32 mouse cellular contexts compared by ENCODE assay signal in the genomic region with DNA sequence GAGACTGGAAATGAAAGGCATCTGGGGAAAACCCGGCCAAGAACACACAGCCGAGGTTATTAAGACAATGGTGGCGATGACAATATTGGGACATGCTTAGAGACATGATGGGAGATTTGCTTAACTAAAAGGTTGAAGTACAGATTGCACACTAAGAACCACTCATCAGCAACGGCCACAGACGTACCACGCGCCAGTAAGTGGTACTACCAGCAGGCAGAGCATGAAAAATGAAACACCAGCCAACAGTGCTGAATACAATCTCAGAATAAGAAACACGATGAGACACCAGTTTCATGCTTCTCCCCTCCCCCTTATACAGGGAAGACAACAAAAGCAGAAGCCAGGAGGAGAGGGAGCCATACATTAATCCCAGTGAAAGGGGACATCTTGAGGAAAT. TPM values are rescaled to one million over a fixed set of nuclear protein-coding genes. Genes with fewer than 3 reads are reported as not detected.
DNase-seq lines count a peak whose midpoint lies in the region; ATAC-seq and TF ChIP-seq lines count a peak whose summit lies in the region.
"Had no signal": no experiment of that assay in that cellular context is flagged by ENCODE, and none has a peak within 500 bp of the region (broad histone marks: within the 10 kb centered on the region; RNA-seq: fewer than 3 reads in every experiment).

No protein-coding gene starts in this region.

- DNase-seq in forebrain, embryonic 10.5 days (ENCODE audit: extremely low spot score, low spot score): no peak
- DNase-seq in heart, adult 11 months: peak; percentile 51
- no peak for DNase-seq in heart, adult 9 months (ENCODE audit: low spot score in 2 of 2)
- DNase-seq in hindbrain, embryonic 14.5 days (ENCODE audit: low spot score): no peak
- no peak for DNase-seq in hindbrain, postnatal 0 days (ENCODE audit: low spot score)
- DNase-seq: adrenal gland, postnatal 10 days; adrenal gland, postnatal 36 days; B cell, adult 2 months; cerebellum, adult 11 months; cerebellum, adult 2 months; cerebellum, adult 9-11 months; cerebellum, postnatal 25 days; gastrocnemius, postnatal 10 days; gastrocnemius, postnatal 36 days; heart, postnatal 10 days; heart, postnatal 36 days; kidney, adult 11 months; kidney, adult 8-10 months had no signal

- H3K4me3 ChIP-seq in forebrain, embryonic 15.5 days: no peak overlapping the region
- H3K4me3 ChIP-seq in forebrain, embryonic 10.5 days: no peak overlapping the region
- H3K4me3 ChIP-seq in hindbrain, embryonic 14.5 days (replicated peaks; ENCODE audit: low read length): no peak overlapping the region
- H3K4me3 ChIP-seq in hindbrain, postnatal 0 days (ENCODE audit: low read length): no peak overlapping the region
- H3K4me3 ChIP-seq: embryonic facial prominence, embryonic 12.5 days; embryonic facial prominence, embryonic 15.5 days; heart, embryonic 12.5 days; heart, embryonic 15.5 days; hindbrain, embryonic 15.5 days; intestine, embryonic 15.5 days; kidney, embryonic 15.5 days had no signal

- ATAC-seq in forebrain, embryonic 15.5 days (replicated peaks): peak; percentile 38; the same call in 1 of the 2 replicates
- ATAC-seq in hindbrain, embryonic 14.5 days (ENCODE audit: low FRiP score): 0 out of 2 replicates have a peak, but pooled peaks have one; percentile 46
- ATAC-seq in hindbrain, postnatal 0 days: no peak
- ATAC-seq: forebrain, embryonic 14.5 days; intestine, embryonic 15.5 days; Patski had no signal

- H3K9me3 ChIP-seq in forebrain, embryonic 15.5 days: no peaks in the 10 kb centered on the region
- no peaks in the 10 kb centered on the region for H3K9me3 ChIP-seq in forebrain, embryonic 10.5 days
- H3K9me3 ChIP-seq in hindbrain, embryonic 14.5 days (ENCODE audit: control insufficient read depth, low read length): no peaks in the 10 kb centered on the region
- no peaks in the 10 kb centered on the region for H3K9me3 ChIP-seq in hindbrain, postnatal 0 days (ENCODE audit: low read length)
- H3K9me3 ChIP-seq: embryonic facial prominence, embryonic 12.5 days; embryonic facial prominence, embryonic 15.5 days; G1E; heart, embryonic 12.5 days; heart, embryonic 15.5 days; hindbrain, embryonic 15.5 days; intestine, embryonic 15.5 days; kidney, embryonic 15.5 days had no signal

- WGBS in forebrain, embryonic 15.5 days: 65% methylated on average over 8 of the region's 8 CpGs
- 89% methylated on average over 8 of the region's 8 CpGs for WGBS in forebrain, embryonic 10.5 days
- 67% methylated on average over 8 of the region's 8 CpGs for WGBS in hindbrain, embryonic 14.5 days
- 60% methylated on average over 8 of the region's 8 CpGs for WGBS in hindbrain, postnatal 0 days

- no peak overlapping the region for H3K9ac ChIP-seq in forebrain, embryonic 15.5 days (replicated peaks)
- H3K9ac ChIP-seq in hindbrain, embryonic 14.5 days: no peak overlapping the region
- no peak overlapping the region for H3K9ac ChIP-seq in hindbrain, postnatal 0 days (replicated peaks; ENCODE audit: low read length)
- H3K9ac ChIP-seq: embryonic facial prominence, embryonic 12.5 days; embryonic facial prominence, embryonic 15.5 days; heart, embryonic 12.5 days; heart, embryonic 15.5 days; hindbrain, embryonic 15.5 days; intestine, embryonic 15.5 days; kidney, embryonic 15.5 days had no signal

- no peaks in the 10 kb centered on the region for H3K36me3 ChIP-seq in forebrain, embryonic 15.5 days
- H3K36me3 ChIP-seq in forebrain, embryonic 10.5 days (replicated peaks): no peaks in the 10 kb centered on the region
- H3K36me3 ChIP-seq in hindbrain, embryonic 14.5 days (replicated peaks; ENCODE audit: control insufficient read depth, insufficient read depth): no peaks in the 10 kb centered on the region
- H3K36me3 ChIP-seq in hindbrain, postnatal 0 days (ENCODE audit: insufficient read depth, low read length): no peaks in the 10 kb centered on the region
- H3K36me3 ChIP-seq: embryonic facial prominence, embryonic 12.5 days; embryonic facial prominence, embryonic 15.5 days; G1E; heart, embryonic 12.5 days; heart, embryonic 15.5 days; hindbrain, embryonic 15.5 days; intestine, embryonic 15.5 days; kidney, embryonic 15.5 days had no signal

- no peak for TF ChIP-seq CTCF in hindbrain, postnatal 0 days (IDR thresholded peaks at IDR 0.05; ENCODE audit: low read depth)

- no peak overlapping the region for H3K4me2 ChIP-seq in forebrain, embryonic 15.5 days (replicated peaks)
- H3K4me2 ChIP-seq in hindbrain, embryonic 14.5 days (replicated peaks): no peak overlapping the region
- no peak overlapping the region for H3K4me2 ChIP-seq in hindbrain, postnatal 0 days (ENCODE audit: low read depth, low read length)
- H3K4me2 ChIP-seq: embryonic facial prominence, embryonic 12.5 days; embryonic facial prominence, embryonic 15.5 days; heart, embryonic 12.5 days; heart, embryonic 15.5 days; hindbrain, embryonic 15.5 days; intestine, embryonic 15.5 days; kidney, embryonic 15.5 days had no signal

- H3K27me3 ChIP-seq in forebrain, embryonic 15.5 days: no peaks in the 10 kb centered on the region
- no peaks in the 10 kb centered on the region for H3K27me3 ChIP-seq in forebrain, embryonic 10.5 days (ENCODE audit: poor library complexity, severe bottlenecking)
- no peaks in the 10 kb centered on the region for H3K27me3 ChIP-seq in hindbrain, embryonic 14.5 days (ENCODE audit: control insufficient read depth, insufficient read depth, low read length)
- no peaks in the 10 kb centered on the region for H3K27me3 ChIP-seq in hindbrain, postnatal 0 days (ENCODE audit: insufficient read depth, low read length)
- H3K27me3 ChIP-seq: embryonic facial prominence, embryonic 12.5 days; embryonic facial prominence, embryonic 15.5 days; heart, embryonic 12.5 days; heart, embryonic 15.5 days; hindbrain, embryonic 15.5 days; intestine, embryonic 15.5 days; kidney, embryonic 15.5 days had no signal

- H3K4me1 ChIP-seq in forebrain, embryonic 15.5 days: 0 out of 2 replicates have a peak, but pooled peaks cover 4% of the 10 kb centered on the region
- no peaks in the 10 kb centered on the region for H3K4me1 ChIP-seq in forebrain, embryonic 10.5 days
- no peaks in the 10 kb centered on the region for H3K4me1 ChIP-seq in hindbrain, embryonic 14.5 days (replicated peaks; ENCODE audit: control insufficient read depth, insufficient read depth, low read length)
- H3K4me1 ChIP-seq in hindbrain, postnatal 0 days (ENCODE audit: insufficient read depth, low read length): no peaks in the 10 kb centered on the region
- H3K4me1 ChIP-seq: embryonic facial prominence, embryonic 12.5 days; embryonic facial prominence, embryonic 15.5 days; heart, embryonic 12.5 days; heart, embryonic 15.5 days; hindbrain, embryonic 15.5 days; intestine, embryonic 15.5 days; kidney, embryonic 15.5 days had no signal

- no peak overlapping the region; the same call in 1 of the 2 replicates for H3K27ac ChIP-seq in forebrain, embryonic 15.5 days (replicated peaks)
- H3K27ac ChIP-seq in forebrain, embryonic 10.5 days: no peak overlapping the region
- peak overlapping the region; percentile 8; the same call in 1 of the 2 replicates for H3K27ac ChIP-seq in hindbrain, embryonic 14.5 days
- H3K27ac ChIP-seq in hindbrain, postnatal 0 days: no peak overlapping the region; the same call in 1 of the 2 replicates
- H3K27ac ChIP-seq: embryonic facial prominence, embryonic 12.5 days; embryonic facial prominence, embryonic 15.5 days; heart, embryonic 15.5 days; hindbrain, embryonic 15.5 days; intestine, embryonic 15.5 days; kidney, embryonic 15.5 days had no signal

RNA-seq across cellular contexts. Expression of a gene that starts 8.2 kb away (rescaled TPM):
- 10.5 and 10.9 TPM in 2 replicates for polyA plus RNA-seq in forebrain, embryonic 15.5 days (2015; fragmentation: Nextera tagmentation; extraction: Ambion mirVana)
- 0.30 and 0.47 TPM in 2 replicates for polyA plus RNA-seq in forebrain, embryonic 10.5 days (2016; fragmentation: Nextera tagmentation; extraction: Ambion mirVana)
- 9.7 and 13.0 TPM in 2 replicates for polyA plus RNA-seq in hindbrain, embryonic 14.5 days (2014; fragmentation: Nextera tagmentation; extraction: Ambion mirVana)
- total RNA-seq in hindbrain, postnatal 0 days (2014; rRNA removed): 27.3 and 33.7 TPM in 2 replicates
- polyA plus RNA-seq in hindbrain, postnatal 0 days (2015; fragmentation: Nextera tagmentation; extraction: Ambion mirVana): 9.0 and 9.7 TPM in 2 replicates
- total RNA-seq: CH12.LX; common myeloid progenitor, adult 5-6 weeks; granulocyte monocyte progenitor cell, adult 5-6 weeks had no signal
- polyA plus RNA-seq: G1E had no signal
